Mouse (Mus musculus) heart, postnatal 0 days (tissue): ENCODE results near the gene Parg. TPM values are rescaled to one million over a fixed set of nuclear protein-coding genes. Genes with fewer than 3 reads are reported as not detected.
A peak's percentile ranks its signal among the peaks of the same experiment; 100 is the strongest.

Experiments
- ATAC-seq: fragments of 200-750 bp; cut with Nextera tagmentation; 2 replicates; pipeline ENCODE4 v1.8.0; 2017; ENCODE audit warnings: low read depth, moderate number of reproducible peaks, moderate library complexity; ENCODE audit not compliant: insufficient read depth
- DNase-seq: peaks from one replicate; pipeline ENCODE4 v3.0.0-alpha.2; 2016; ENCODE audit warnings: low spot score
- H3K27ac ChIP-seq: fragments of 300-500 bp; sonication (generic); 2 replicates; pipeline ENCODE4 v1.5.1; 2014; ENCODE audit warnings: low read depth, mild to moderate bottlenecking
- H3K27me3 ChIP-seq: fragments of 300-500 bp; sonication (generic); 2 replicates; pipeline ENCODE4 v1.6.1; 2014; ENCODE audit warnings: low read length, mixed read lengths; ENCODE audit not compliant: control insufficient read depth, insufficient read depth
- H3K36me3 ChIP-seq: fragments of 300-500 bp; sonication (generic); replicated peaks from 2 replicates; pipeline ENCODE4 v1.6.1; 2014; ENCODE audit warnings: low read length, mixed read lengths; ENCODE audit not compliant: control insufficient read depth, insufficient read depth
- H3K4me1 ChIP-seq: fragments of 300-500 bp; sonication (generic); 2 replicates; pipeline ENCODE4 v1.6.1; 2014; ENCODE audit warnings: antibody characterized with exemption; ENCODE audit not compliant: control insufficient read depth, insufficient read depth
- H3K4me2 ChIP-seq: fragments of 300-500 bp; sonication (generic); 2 replicates; pipeline ENCODE4 v1.6.1; 2014; ENCODE audit warnings: low read depth, mild to moderate bottlenecking, low read length, moderate library complexity
- H3K4me3 ChIP-seq: fragments of 300-500 bp; sonication (generic); 2 replicates; pipeline ENCODE4 v1.5.1; 2014; ENCODE audit warnings: low read depth, low read length
- H3K9ac ChIP-seq: fragments of 300-500 bp; sonication (generic); replicated peaks from 2 replicates; pipeline ENCODE4 v1.6.1; 2014; ENCODE audit warnings: low read depth, low read length, mixed read lengths
- H3K9me3 ChIP-seq: fragments of 300-500 bp; sonication (generic); replicated peaks from 2 replicates; pipeline ENCODE4 v1.6.1; 2016; ENCODE audit warnings: low read length; ENCODE audit not compliant: control insufficient read depth
- CTCF ChIP-seq: IDR thresholded peaks from 2 replicates; pipeline ENCODE4 v1.5.1; 2016; ENCODE audit warnings: antibody characterized with exemption, control low read depth, low read depth
- EP300 ChIP-seq: IDR thresholded peaks from 2 replicates; pipeline ENCODE4 v1.6.1; 2016; ENCODE audit warnings: antibody characterized with exemption, low read depth
- WGBS: fragments of 180-500 bp; shearing (Covaris S2); extraction: QIAGEN DNeasy Blood & Tissue Kit; methylation state at CpG from one replicate; pipeline ENCODE4 v1.1.7; 2014; 5-methylcytosine and 5-hydroxymethylcytosine counted together
- polyA plus RNA-seq: library from polyadenylated mRNA; unstranded; fragments of >200 nt; fragmentation: Nextera tagmentation; extraction: Ambion mirVana; gene quantifications from 2 replicates; pipeline ENCODE4 v1.2.1, GENCODE M21; 2015
- total RNA-seq: library from RNA; depleted of rRNA; stranded (reverse); fragments of >200 nt; gene quantifications from 2 replicates; pipeline ENCODE4 v1.2.3, GENCODE M21; 2014; ENCODE audit warnings: low replicate concordance

The Parg gene
- total and polyA plus RNA-seq, 2 experiments from 2014 or later, result 16.5 to 21.4 TPM

DNA sequence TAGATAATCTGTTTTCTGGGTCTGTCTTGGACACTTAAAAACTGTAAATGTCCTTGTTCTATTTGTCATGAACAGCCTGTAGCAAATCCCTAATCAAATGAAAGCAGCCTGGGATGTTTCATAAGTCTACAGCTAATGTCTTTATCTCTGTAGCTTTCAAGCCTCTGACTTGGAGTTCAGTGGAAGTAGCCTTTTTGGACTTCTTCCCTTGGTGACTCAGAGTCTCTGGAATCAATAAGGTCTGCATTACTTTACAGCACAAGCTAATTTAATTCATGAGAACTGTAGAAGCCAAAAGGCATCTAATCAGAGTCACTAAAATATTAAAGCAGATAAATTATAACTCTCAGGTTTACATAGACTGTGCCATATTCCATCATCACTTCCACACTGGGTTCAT is 24.9 kb downstream of the Parg start:
- DNase-seq (no peak), ATAC-seq (no peak)
- H3K9me3 ChIP-seq, result no peaks in the 10 kb centered on the region
- H3K9ac ChIP-seq, result no peak overlapping the region
- no peak overlapping the region for H3K4me2 ChIP-seq
- no peaks in the 10 kb centered on the region for H3K27me3 ChIP-seq
- peaks cover 16% of the 10 kb centered on the region; the same call in 1 of the 2 replicates for H3K36me3 ChIP-seq
- no peak for TF ChIP-seq CTCF
- no peak for TF ChIP-seq EP300
- no peaks in the 10 kb centered on the region for H3K4me1 ChIP-seq
- H3K4me3 ChIP-seq, result no peak overlapping the region
- no peak overlapping the region for H3K27ac ChIP-seq

DNA sequence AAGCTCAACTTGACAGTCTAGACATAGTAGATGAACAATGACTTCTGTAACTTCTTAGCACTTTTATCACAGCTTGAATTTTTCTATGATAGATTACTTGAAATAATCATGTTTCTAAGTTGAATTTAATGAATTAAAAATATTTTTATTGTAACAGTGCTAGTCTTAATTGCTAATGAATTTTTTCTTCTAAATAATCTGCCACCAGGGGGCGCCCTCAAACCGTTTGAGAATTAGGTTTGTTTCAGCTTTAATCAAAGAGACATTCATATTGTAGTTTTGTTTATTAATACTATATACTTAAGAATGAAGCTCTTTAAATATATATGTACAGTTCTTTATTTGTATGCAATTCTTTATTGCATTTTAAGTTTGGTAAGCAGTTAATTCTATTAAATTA is 27.2 kb downstream of the Parg start:
- no peak for ATAC-seq
- peaks cover 16% of the 10 kb centered on the region; the same call in 1 of the 2 replicates for H3K36me3 ChIP-seq
- H3K4me2 ChIP-seq, result no peak overlapping the region
- no peaks in the 10 kb centered on the region for H3K27me3 ChIP-seq
- DNase-seq, result peak; percentile 13
- TF ChIP-seq CTCF (peak; percentile 58), EP300 (no peak)
- H3K9ac ChIP-seq, result no peak overlapping the region
- 2% methylated on average over 2 of the region's 2 CpGs for WGBS
- H3K9me3 ChIP-seq, result no peaks in the 10 kb centered on the region
- no peak overlapping the region for H3K27ac ChIP-seq
- H3K4me1 ChIP-seq, result no peaks in the 10 kb centered on the region
- H3K4me3 ChIP-seq, result no peak overlapping the region

DNA sequence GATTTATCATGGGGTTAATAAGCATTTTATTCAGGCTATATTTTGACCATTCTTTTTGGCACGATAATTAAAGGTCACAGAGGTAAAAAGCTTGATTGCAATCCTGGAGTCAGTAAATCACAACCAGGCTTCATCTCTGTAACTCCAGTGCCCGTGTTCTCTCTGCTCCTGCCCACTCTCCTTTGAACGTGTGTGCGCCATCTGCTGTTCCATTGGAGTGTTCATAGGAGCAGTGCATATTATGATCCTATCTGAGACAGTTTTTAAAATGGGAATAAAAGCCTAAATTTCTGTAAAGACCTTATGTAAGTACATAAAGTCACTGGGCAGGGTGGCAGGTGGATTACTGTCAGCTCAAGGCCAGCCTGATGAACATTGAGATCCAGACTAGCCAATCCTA is 40.7 kb downstream of the Parg start:
- Histone ChIP-seq H3K4me3 (no peak overlapping the region), H3K27ac (no peak overlapping the region), H3K36me3 (peaks cover 43% of the 10 kb centered on the region), H3K4me1 (no peaks in the 10 kb centered on the region), H3K4me2 (no peak overlapping the region), H3K27me3 (no peaks in the 10 kb centered on the region), H3K9me3 (no peaks in the 10 kb centered on the region), H3K9ac (no peak overlapping the region)
- WGBS, result 69% methylated on average over 4 of the region's 4 CpGs
- DNase-seq (no peak), ATAC-seq (no peak)
- no peak for TF ChIP-seq CTCF
- TF ChIP-seq EP300, result no peak

DNA sequence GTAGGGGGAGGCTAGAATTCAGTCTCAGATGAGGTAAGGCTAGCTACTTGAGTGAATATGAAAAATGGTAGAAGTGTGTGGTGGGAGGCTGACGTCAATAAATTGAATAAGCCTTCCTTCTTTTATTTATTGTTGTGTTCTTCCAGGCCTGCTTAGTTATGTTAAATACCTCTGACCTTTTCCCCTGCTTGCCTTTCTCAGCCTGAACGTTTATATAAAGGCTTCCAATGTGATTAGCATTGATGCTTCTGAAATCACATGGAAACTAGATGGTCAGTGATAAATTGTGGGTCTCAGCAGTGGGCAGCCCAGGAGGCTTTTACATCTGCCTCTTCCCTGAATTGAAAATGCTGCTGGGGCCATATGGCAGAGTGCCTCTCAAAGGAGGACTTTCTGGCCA is 44.3 kb downstream of the Parg start:
- no peaks in the 10 kb centered on the region for H3K27me3 ChIP-seq
- ATAC-seq (no peak), DNase-seq (no peak)
- H3K9ac ChIP-seq, result no peak overlapping the region
- H3K9me3 ChIP-seq, result no peaks in the 10 kb centered on the region
- H3K4me3 ChIP-seq, result no peak overlapping the region
- no peak overlapping the region for H3K27ac ChIP-seq
- 64% methylated on average over 2 of the region's 2 CpGs for WGBS
- no peak for TF ChIP-seq CTCF
- TF ChIP-seq EP300, result no peak
- H3K4me1 ChIP-seq, result no peaks in the 10 kb centered on the region
- peaks cover 40% of the 10 kb centered on the region for H3K36me3 ChIP-seq
- H3K4me2 ChIP-seq, result no peak overlapping the region

DNA sequence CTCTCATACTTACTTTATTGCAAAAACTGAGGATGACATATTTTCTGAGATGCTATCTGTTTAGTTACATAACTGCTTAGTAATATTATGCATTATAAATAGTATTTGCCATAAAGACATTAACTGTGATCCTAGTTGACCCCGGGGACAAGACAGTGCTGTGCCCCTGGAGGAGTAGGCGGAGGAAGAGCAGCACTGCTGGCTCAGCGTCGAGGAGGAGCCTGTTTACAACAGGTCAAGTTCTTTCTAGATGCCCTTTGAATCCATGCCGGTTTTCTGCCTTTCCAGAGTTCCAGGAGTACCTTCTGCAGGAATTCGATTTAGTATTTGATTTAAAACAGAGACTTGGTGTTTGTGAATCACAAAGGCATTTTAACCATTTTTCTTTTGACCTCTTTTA is 47.9 kb downstream of the Parg start:
- no peak overlapping the region for H3K4me3 ChIP-seq
- no peak overlapping the region for H3K9ac ChIP-seq
- TF ChIP-seq CTCF (no peak), EP300 (no peak)
- DNase-seq (no peak), ATAC-seq (no peak)
- H3K9me3 ChIP-seq, result no peaks in the 10 kb centered on the region
- 87% methylated on average over 6 of the region's 6 CpGs for WGBS
- H3K4me1 ChIP-seq, result no peaks in the 10 kb centered on the region
- H3K4me2 ChIP-seq, result no peak overlapping the region
- H3K36me3 ChIP-seq, result peaks cover 34% of the 10 kb centered on the region
- no peaks in the 10 kb centered on the region for H3K27me3 ChIP-seq
- H3K27ac ChIP-seq, result no peak overlapping the region

DNA sequence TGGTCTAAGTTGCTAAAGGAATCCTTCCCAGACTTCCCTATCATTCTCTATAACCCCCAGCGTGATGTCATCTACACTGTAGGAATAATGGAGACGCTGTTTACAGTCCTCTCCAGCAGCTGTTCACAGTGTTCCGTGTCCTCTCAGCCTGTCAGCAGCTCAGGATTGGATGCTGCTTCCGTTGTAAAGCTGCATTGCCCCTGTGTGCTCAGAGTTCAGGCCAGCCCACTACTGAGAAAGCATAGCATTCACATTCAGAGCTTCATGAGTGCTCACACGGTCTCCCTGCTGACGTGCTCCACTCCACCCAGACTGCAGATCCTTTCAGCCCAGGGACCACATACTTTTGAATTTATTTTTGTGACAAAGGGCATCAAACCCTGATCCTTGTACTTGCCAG is 59.1 kb downstream of the Parg start:
- TF ChIP-seq CTCF, result no peak
- TF ChIP-seq EP300, result no peak
- WGBS, result 37% methylated on average over 6 of the region's 6 CpGs

More for the DNA sequence above, 59.1 kb downstream of the Parg start:
- Histone ChIP-seq H3K27me3 (no peaks in the 10 kb centered on the region), H3K9ac (no peak overlapping the region), H3K4me3 (no peak overlapping the region), H3K4me2 (no peak overlapping the region), H3K27ac (no peak overlapping the region), H3K4me1 (no peaks in the 10 kb centered on the region), H3K36me3 (peaks cover 33% of the 10 kb centered on the region), H3K9me3 (no peaks in the 10 kb centered on the region)
- DNase-seq (peak; percentile 9), ATAC-seq (peak; percentile 68)
